Mouse (Mus musculus) CH12F3 (cell line): ENCODE measurements around the gene Cfap61.

Source experiments
- in situ Hi-C: fragments of 300-500 bp; cut with MboI; formaldehyde crosslinking; loops from 2 replicates; pipeline ENCODE4 v1.14.3; 2020; ENCODE audit warnings: low sequenced_read_pairs

Gene Cfap61

DNA sequence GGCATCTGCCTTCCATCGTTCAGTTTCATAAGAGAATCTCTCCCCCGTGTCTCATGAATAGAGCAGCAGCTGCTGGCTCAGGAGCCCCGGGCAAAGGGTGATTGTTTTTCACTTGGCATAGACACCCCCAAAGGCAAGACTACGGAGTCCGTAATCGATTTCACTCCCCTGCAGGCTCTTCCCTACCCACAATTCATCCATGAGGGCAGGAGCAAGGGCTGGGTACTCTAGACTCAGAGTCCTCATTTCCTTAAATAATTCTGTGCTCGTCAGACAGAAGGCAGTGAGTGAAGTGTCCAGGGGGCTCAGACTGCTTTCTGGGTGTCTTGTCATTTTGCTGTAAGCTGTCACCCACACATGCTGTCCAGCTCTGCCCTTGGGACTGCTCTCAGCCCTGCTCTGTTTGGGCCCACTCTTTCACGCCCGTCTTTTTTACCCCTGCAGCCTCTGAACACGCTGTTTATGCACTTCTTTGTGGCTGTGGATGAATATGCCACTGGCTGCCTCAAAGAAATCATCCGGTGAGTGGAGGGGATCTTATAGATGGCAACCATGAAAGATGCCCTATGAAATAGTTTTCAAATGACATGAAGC is 15.0 kb downstream of the Cfap61 start:
- in situ Hi-C loops: loop anchor here (10.0 kb wide), 2 partner anchors 435 to 465 kb away; no protein-coding TSS in a partner anchor

DNA sequence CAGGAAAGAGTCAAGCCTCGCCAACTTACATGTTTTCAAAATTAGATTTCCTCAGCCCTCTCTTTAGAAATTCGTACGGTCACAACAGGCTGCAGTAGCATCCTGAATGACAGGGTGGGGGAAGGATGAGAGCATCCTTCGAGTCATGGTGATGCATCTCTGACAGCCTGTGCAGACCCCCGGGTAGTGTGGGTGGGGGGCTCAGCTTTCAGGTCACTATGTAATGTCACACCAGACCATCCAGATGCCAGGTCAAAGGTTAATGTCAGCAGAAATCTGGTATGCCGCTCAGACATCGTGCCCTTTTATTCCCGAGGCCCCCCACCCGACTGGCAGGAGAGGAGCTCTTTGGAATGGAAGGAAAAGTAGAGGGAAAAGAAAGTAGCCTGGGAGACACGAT is 15.7 kb downstream of the Cfap61 start:
- in situ Hi-C loops: loop anchor here (10.0 kb wide), 2 partner anchors 435 to 465 kb away; no protein-coding TSS in a partner anchor

DNA sequence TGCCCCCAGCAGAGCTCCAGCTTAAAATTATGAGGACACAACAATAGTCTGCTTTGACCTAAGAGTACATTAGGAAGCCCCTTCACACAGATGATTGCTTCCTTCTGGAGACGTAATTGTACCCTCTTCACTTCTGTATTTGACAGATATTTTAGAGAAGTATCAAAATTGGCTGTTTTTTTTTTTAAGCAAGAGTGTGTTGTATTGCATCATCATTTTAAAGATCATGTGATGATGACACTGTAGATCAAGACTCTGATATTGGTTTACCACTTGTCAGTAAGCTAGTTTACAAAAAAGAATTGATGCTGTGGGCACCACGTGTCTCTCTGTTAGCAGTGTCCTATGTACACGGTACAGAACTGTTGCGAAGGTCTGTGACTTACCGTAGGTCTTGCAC is 18.1 kb downstream of the Cfap61 start:
- in situ Hi-C loops: loop anchor here (10.0 kb wide), 2 partner anchors 432 to 462 kb away; no protein-coding TSS in a partner anchor

DNA sequence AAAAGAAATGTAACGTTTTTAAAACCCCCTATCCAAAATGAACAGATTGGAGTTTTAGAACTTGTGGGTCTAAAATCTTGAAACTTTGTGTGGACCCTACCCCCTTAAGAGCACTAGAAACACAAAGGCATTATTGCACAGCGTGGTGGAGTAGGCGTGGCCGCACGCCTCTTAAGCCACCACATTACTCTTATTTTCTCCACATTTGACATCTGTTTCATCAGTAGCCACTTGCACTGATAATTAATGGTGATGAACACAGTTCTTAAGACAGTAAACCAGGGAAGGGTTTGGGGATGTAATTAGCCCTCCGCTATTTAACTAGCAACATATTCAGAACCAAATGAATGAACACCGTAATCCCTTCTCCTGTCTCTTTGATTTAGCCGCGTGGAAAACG is 21.3 kb downstream of the Cfap61 start:
- in situ Hi-C loops: loop anchor here (10.0 kb wide), 2 partner anchors 429 to 459 kb away; no protein-coding TSS in a partner anchor

- in situ Hi-C loops: loop anchor here (10.0 kb wide), 2 partner anchors 428 to 458 kb away; no protein-coding TSS in a partner anchor
Observed at GRCm38 (mm10) chr2:145956318-145956717, 21.7 kb downstream of the Cfap61 start.

DNA sequence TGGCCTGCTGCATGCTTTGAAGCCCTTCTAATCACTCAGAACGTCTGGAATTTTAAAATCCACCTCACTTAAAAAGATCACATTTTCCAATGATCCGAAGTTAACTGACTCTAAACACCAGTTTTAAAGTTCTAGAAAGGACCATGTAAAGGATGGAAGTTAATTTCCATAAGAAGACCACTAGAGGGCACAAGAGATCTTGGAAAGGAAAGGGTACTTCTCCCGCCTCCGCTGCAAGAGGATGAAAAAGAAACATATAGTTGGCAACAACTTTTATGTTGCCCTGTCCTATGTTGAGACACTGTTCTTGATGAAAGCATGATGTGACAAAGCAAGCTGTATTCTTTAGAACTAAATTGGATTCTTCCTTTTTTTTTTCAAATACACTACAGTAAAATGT is 22.9 kb downstream of the Cfap61 start:
- in situ Hi-C loops: loop anchor here (10.0 kb wide), 2 partner anchors 427 to 457 kb away; no protein-coding TSS in a partner anchor

GRCm38 (mm10) chr2:145958097-145958496 is 23.5 kb downstream of the Cfap61 start:
- in situ Hi-C loops: loop anchor here (10.0 kb wide), 2 partner anchors 427 to 457 kb away; no protein-coding TSS in a partner anchor

DNA sequence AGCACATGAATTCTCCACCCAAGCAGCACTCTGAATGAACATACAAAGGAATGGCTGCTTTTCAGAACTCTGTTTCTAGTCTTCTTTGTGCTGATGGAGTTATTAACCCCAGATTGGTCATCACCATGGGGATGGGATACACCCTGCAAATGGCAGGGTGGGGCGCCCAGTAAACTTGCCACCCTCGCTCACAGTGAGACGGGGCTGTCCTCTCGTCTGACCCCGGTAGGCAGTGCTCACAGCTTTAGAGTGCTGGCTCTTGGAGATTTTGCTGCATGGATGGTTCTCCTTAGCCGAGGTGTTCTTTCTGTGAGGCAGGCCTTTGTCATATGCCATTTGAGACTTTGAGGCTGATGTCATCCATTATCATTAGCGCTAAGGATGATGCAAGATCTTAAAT is 24.0 kb downstream of the Cfap61 start:
- in situ Hi-C loops: loop anchor here (10.0 kb wide), 2 partner anchors 426 to 456 kb away; no protein-coding TSS in a partner anchor

DNA sequence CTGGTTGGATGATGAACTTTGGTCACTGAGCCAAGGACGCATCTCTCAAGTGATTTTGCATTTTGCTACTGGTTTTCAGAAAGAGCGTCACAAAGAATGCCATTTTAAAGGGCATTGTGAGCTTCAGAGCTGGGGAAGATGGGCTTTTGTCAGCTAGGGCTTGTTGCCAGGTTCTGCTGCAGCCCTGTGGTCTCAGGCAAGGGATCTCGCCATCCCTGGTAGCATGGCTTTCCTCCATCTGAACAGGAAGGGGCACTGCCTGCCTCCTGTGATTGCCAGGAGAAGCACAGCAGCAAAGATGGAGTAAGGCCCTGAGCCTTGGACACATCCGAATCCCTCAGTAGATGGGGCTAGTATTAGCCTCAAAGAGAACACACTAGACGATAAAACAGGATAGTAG is 27.3 kb downstream of the Cfap61 start:
- in situ Hi-C loops: no loop called here

- in situ Hi-C loops: no loop called here
Observed at GRCm38 (mm10) chr2:145970751-145971150, 36.2 kb downstream of the Cfap61 start.

DNA sequence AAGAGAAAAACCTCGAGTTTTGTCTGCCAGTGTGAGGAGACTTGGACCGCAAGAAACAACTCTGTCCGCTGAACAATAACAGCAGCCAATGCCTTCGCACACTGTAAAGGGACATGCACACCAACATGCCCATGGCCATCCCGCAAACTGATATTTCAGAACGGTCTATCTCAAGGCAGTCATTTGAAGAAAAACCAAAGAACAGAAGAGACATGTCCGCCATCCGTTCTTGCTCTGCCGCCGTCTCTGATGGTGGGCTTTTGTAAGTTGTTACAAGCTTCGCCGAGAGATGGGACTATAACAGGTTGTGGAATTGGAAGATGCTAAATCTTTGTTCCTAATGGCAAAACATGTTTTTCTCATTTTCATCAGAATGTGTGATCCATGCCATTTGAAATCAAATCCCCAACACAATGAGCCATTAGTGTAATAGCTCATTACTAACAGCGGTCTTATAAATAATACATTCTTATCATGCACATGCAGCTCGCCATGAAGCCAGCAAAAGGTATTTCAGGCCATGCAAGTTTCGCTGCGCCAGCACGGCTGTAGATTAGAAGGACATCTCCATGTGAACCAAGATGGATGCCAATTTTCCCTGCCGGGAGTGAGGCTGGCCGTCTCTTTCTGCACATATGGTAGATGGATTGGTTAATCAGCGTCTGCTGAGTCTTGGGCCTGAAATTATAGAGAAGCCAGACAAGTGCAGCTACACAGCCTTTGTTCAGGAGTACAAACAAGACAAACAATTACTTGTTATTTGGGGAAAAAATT is 36.8 kb downstream of the Cfap61 start:
- in situ Hi-C loops: no loop called here

GRCm38 (mm10) chr2:145972571-145972970 is 38.0 kb downstream of the Cfap61 start:
- in situ Hi-C loops: no loop called here

DNA sequence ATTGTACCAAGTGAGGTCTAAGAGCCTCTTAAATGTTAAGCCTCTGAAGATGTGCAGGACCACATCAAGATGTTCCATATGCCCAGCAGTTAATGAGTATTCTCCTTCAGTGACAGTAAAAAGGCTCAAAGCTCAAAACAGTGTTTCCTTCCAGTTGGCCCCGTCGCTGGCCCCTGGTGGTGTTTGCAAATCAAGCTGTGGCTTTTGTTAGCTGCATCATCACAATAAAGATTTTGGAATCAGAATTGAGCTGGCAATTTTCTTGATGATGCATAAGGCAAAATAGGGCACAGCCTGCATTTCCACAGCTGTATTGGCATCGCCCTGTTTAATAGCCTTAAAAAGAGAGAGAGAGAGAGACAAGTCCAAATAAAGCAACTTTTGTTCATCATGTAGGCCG is 45.0 kb downstream of the Cfap61 start:
- in situ Hi-C loops: no loop called here

GRCm38 (mm10) chr2:145980881-145981280 is 46.3 kb downstream of the Cfap61 start:
- in situ Hi-C loops: no loop called here

- in situ Hi-C loops: no loop called here
Observed at GRCm38 (mm10) chr2:145981699-145982112, 47.1 kb downstream of the Cfap61 start.

GRCm38 (mm10) chr2:145982317-145983045 is 47.9 kb downstream of the Cfap61 start:
- in situ Hi-C loops: no loop called here

- in situ Hi-C loops: no loop called here
Observed at GRCm38 (mm10) chr2:145987757-145988156, 53.2 kb downstream of the Cfap61 start.

GRCm38 (mm10) chr2:145990446-145990845 is 55.9 kb downstream of the Cfap61 start:
- in situ Hi-C loops: no loop called here

DNA sequence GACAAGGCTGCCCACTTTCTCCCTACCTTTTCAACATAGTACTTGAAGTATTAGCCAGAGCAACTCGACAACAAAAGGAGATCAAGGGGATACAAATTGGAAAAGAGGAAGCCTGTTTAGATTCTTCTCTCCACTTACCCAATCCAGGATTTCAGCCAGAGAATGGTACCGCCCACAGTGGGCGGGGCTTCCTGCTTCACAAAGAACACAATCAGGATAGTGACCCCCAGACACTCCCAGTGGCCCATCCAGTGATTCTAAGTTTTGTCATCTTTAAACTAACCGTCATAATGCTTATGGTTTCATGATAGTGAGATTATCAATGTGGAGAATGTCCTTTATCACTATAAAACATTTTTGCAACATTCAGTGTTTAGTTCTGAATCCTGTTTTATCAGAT is 61.9 kb downstream of the Cfap61 start:
- in situ Hi-C loops: no loop called here

GRCm38 (mm10) chr2:145997956-145998525 is 63.5 kb downstream of the Cfap61 start:
- in situ Hi-C loops: no loop called here

GRCm38 (mm10) chr2:146008801-146009200 is 74.2 kb downstream of the Cfap61 start:
- in situ Hi-C loops: no loop called here
